Mouse (Mus musculus) embryo, embryonic 11 days (tissue): ENCODE data around the gene Gm20888.
"Not testable (repeated sequence)": the region's sequence is repeated elsewhere in the genome, so short reads cannot be mapped to it uniquely, and the experiment has no call there.

Experiments
- DNase-seq: peaks from one replicate; pipeline ENCODE4 v3.0.0-alpha.2; 2015

The Gm20888 gene

GRCm38 (mm10) chrY:70441582-70441981 lies at the start of gene Gm20888:
TSS of gene Gm20888 (plus strand) at chrY:70441882.
- DNase-seq, result not testable (repeated sequence)
